Mouse (Mus musculus) spleen, adult 2 months (tissue): ENCODE data around the gene Klhl25.

Source experiments
- CTCF ChIP-seq: fragments of 200-500 bp; IDR thresholded peaks from 2 replicates; pipeline ENCODE4 v1.5.1; 2011; ENCODE audit warnings: mild to moderate bottlenecking, inconsistent platforms; ENCODE audit not compliant: insufficient read depth, insufficient read length, insufficient replicate concordance; ENCODE audit errors: extremely low read depth
- POLR2A ChIP-seq: fragments of 200-500 bp; IDR thresholded peaks from 2 replicates; pipeline ENCODE4 v1.6.1; 2011; ENCODE audit warnings: low read depth, low read length, inconsistent platforms

DNA sequence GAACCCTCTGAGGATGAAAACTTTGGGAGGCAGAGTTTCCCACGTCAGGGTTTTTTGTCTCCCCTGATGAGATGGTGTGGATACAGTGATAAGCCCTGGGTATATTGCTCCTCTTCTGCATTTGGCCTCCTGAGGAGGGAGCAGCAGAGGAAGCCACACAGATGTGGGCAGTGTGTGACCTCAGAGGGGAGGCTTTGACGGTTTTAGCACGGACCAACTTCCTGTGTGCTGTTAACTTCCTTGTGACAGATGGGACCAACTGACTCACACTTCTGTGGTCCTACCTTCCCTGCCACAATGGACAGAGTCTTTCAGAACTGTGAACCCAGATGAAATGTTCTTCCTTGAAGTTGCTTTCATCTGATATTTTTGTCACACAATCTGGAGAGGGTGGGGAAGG, 44.6 kb downstream of the Klhl25 start:
- TF ChIP-seq CTCF = no peak
- TF ChIP-seq POLR2A = no peak
